Mouse (Mus musculus): Measurements from ENCODE around the gene Chek1. TPM values are rescaled to one million over a fixed set of nuclear protein-coding genes. Genes with fewer than 3 reads are reported as not detected.

Chek1 gene
- 1 to 10 TPM; 1.3 to 3.6 TPM for total RNA-seq (2021)
- long read RNA-seq, experiment 1 = 0 reads
- long read RNA-seq, experiment 2 = 0 reads

GRCm38 (mm10) chr9:36727034-36727755, at the start of gene Chek1:
Gene Chek1, minus strand, starts transcription at chr9:36727065.
- intact Hi-C loops (cut with DNase I) = loop anchor here (5.0 kb wide), 1 partner anchor 40 kb away; the partner anchor contains the start of gene Stt3a
- DNase-seq = no peak

GRCm38 (mm10) chr9:36769048-36769413, 42.2 kb upstream of the Chek1 start:
- intact Hi-C loops (cut with DNase I) = loop anchor here (5.0 kb wide), 1 partner anchor 42 kb away; the partner anchor contains the start of gene Chek1
- no peak for DNase-seq

- intact Hi-C loops (cut with DNase I) = loop anchor here (5.0 kb wide), 1 partner anchor 41 kb away; the partner anchor contains the start of gene Chek1
- peak; percentile 55 to 57 for DNase-seq
These were observed 41.5 kb upstream of the Chek1 start for GRCm38 (mm10) chr9:36768156-36769047.

- intact Hi-C loops (cut with DNase I) = loop anchor here (5.0 kb wide), 1 partner anchor 40 kb away; the partner anchor contains the start of gene Chek1
- peak; percentile 99 to 100 for DNase-seq
These were observed 40.6 kb upstream of the Chek1 start, which contains the start of gene Stt3a for GRCm38 (mm10) chr9:36767203-36768143. Gene Stt3a, minus strand, starts transcription at chr9:36767679.

GRCm38 (mm10) chr9:36764378-36764777, 37.5 kb upstream of the Chek1 start:
- intact Hi-C loops (cut with DNase I) = no loop called here
- DNase-seq = no peak

GRCm38 (mm10) chr9:36726131-36727033, 483 bp downstream of the Chek1 start:
- DNase-seq = peak; percentile 88 to 92
- intact Hi-C loops (cut with DNase I) = loop anchor here (5.0 kb wide), 1 partner anchor 41 kb away; the partner anchor contains the start of gene Stt3a

GRCm38 (mm10) chr9:36716624-36717023, 10.2 kb downstream of the Chek1 start:
- intact Hi-C loops (cut with DNase I) = loop anchor here (10.0 kb wide), 1 partner anchor 282 kb away; the partner anchor contains the start of gene Gm7257
- no peak for DNase-seq

- intact Hi-C loops (cut with DNase I) = no loop called here
These were observed 19.6 kb downstream of the Chek1 start for GRCm38 (mm10) chr9:36707304-36707703.

GRCm38 (mm10) chr9:36705923-36706322, 20.9 kb downstream of the Chek1 start:
- intact Hi-C loops (cut with DNase I) = no loop called here
- no peak for DNase-seq

More at GRCm38 (mm10) chr9:36707304-36707703, 19.6 kb downstream of the Chek1 start:
- no peak for DNase-seq

- DNase-seq = no peak
- intact Hi-C loops (cut with DNase I) = no loop called here
These were observed 32.6 kb downstream of the Chek1 start for GRCm38 (mm10) chr9:36694276-36694675.

- intact Hi-C loops (cut with DNase I) = no loop called here
- no peak for DNase-seq
These were observed 33.9 kb downstream of the Chek1 start, which contains the start of gene Acrv1 for GRCm38 (mm10) chr9:36692920-36693319. Gene Acrv1, plus strand, starts transcription at chr9:36693220.

- DNase-seq = peak in 1 of 2 experiments; percentile 4
- intact Hi-C loops (cut with DNase I) = loop anchor here (10.0 kb wide), 1 partner anchor 1093 kb away; no protein-coding TSS in a partner anchor
These were observed 39.5 kb downstream of the Chek1 start for GRCm38 (mm10) chr9:36687329-36687728.

GRCm38 (mm10) chr9:36681424-36681823, 45.4 kb downstream of the Chek1 start:
- intact Hi-C loops (cut with DNase I) = loop anchor here (10.0 kb wide), 1 partner anchor 1087 kb away; no protein-coding TSS in a partner anchor

More at GRCm38 (mm10) chr9:36681424-36681823, 45.4 kb downstream of the Chek1 start:
- no peak for DNase-seq

Other genes with a start within 250 kb of the Chek1 start
- not detected for gene Gm5615, start 185.1 kb downstream of the Chek1 start, total RNA-seq (2021)
- not detected for gene Gm17689, start 144.4 kb downstream of the Chek1 start, total RNA-seq (2021)
- gene A630095E13Rik, start 83.7 kb downstream of the Chek1 start, total RNA-seq (2021) = not detected
- gene Acrv1, start 33.8 kb downstream of the Chek1 start, total RNA-seq (2021) = not detected
- 10 to 100 TPM; 69.0 to 76.8 TPM for gene Stt3a, start 40.6 kb upstream of the Chek1 start, total RNA-seq (2021)
- gene Ei24, start 70.3 kb upstream of the Chek1 start, total RNA-seq (2021) = 10 to 100 TPM; 96.3 to 96.4 TPM
- 1 to 10 TPM; 1.2 to 1.9 TPM for gene Fez1, start 94.8 kb upstream of the Chek1 start, total RNA-seq (2021)

Data from heart, postnatal 14 days (tissue).